Mouse (Mus musculus): ENCODE measurements around the gene Pkn1. TPM values are rescaled to one million over a fixed set of nuclear protein-coding genes. Genes with fewer than 3 reads are reported as not detected.

Pkn1 gene
- polyA plus RNA-seq, 1 experiment from 2014 or later: 15.4 TPM

DNA sequence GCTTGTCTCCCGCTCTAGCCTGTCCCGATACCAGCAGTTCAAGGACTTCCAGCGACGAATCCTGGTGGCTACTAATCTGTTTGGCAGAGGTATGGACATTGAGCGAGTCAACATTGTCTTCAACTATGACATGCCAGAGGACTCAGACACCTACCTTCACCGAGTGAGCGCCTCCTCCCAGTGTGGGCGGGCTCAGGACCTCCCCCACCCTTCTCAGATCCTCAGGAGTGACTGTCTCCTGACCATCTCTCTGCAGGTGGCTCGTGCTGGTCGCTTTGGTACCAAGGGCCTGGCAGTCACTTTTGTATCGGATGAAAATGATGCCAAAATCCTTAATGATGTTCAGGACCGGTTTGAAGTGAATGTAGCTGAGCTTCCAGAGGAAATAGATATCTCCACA, 23.7 kb upstream of the Pkn1 start:
- Histone ChIP-seq H3K4me2 (no peak overlapping the region), H3K9ac (no peak overlapping the region), H3K4me1 (replicated peaks) (peaks cover 3% of the 10 kb centered on the region; the same call in 1 of the 2 replicates), H3K27ac (no peak overlapping the region), H3K27me3 (no peaks in the 10 kb centered on the region), H3K9me3 (replicated peaks) (no peaks in the 10 kb centered on the region), H3K36me3 (peaks cover 66% of the 10 kb centered on the region), H3K4me3 (no peak overlapping the region)
- WGBS: 86% methylated on average over 12 of the region's 12 CpGs
- ATAC-seq (replicated peaks; ENCODE audit: insufficient number of reproducible peaks, insufficient read depth, low FRiP score, low read depth): no peak

DNA sequence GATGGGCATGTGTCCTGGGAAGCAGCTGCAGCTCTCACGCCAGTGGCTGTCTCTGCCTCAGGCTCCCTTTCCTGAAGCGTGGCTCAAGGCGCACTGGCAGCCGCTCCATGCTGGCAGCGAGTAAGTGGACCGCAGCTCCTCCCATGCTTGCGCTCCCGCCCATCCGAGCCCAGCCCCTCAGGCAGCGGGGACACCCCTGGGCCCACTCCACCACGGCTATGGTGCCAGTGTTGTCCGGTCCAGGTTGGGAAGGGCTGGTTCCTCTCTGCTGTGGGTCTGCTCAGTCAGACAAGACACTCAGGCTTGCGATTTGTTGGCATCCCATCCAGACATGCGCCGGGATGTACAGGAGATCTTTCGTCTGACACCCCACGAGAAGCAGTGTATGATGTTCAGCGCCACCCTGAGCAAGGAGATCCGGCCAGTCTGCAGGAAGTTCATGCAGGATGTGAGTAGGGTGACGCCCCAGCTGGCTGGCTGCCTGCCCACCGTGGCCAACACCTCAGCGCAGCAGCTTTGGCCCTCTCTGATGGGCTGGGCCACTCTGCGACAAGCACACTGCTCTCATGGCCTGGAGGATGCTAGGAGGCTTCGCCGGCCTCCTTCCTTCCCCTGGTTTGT, 22.5 kb upstream of the Pkn1 start:
- H3K9ac ChIP-seq: no peak overlapping the region
- H3K27me3 ChIP-seq: no peaks in the 10 kb centered on the region
- H3K4me2 ChIP-seq: no peak overlapping the region
- H3K9me3 ChIP-seq (replicated peaks): no peaks in the 10 kb centered on the region
- peaks cover 13% of the 10 kb centered on the region for H3K4me1 ChIP-seq (replicated peaks)
- H3K36me3 ChIP-seq: peaks cover 65% of the 10 kb centered on the region
- WGBS: 78% methylated on average over 25 of the region's 25 CpGs
- no peak overlapping the region for H3K27ac ChIP-seq
- no peak overlapping the region for H3K4me3 ChIP-seq
- 0 out of 2 replicates have a peak, but pooled peaks have one; percentile 14 for ATAC-seq (replicated peaks; ENCODE audit: insufficient number of reproducible peaks, insufficient read depth, low FRiP score, low read depth)

DNA sequence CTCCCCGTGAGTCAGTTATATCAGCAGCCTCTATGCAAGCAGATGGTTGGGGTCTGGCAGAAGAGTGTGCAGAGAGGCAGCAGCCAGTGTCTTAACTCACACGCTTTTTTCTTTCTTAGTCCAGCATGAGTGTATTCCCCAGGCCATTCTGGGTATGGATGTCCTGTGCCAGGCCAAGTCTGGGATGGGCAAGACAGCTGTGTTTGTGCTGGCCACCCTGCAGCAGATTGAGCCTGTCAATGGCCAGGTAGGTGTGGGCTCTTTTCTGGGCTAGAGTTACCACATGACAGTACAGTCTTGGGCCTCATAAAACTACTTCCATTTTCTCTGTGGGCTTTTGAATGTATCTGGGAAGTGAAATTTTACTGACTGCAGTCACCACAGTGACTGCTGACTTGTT, 20.7 kb upstream of the Pkn1 start:
- no peaks in the 10 kb centered on the region for H3K27me3 ChIP-seq
- no peak for ATAC-seq (replicated peaks; ENCODE audit: insufficient number of reproducible peaks, insufficient read depth, low FRiP score, low read depth)
- 89% methylated on average over 2 of the region's 2 CpGs for WGBS
- no peak overlapping the region for H3K27ac ChIP-seq
- H3K36me3 ChIP-seq: peaks cover 51% of the 10 kb centered on the region
- no peaks in the 10 kb centered on the region for H3K9me3 ChIP-seq (replicated peaks)
- peaks cover 22% of the 10 kb centered on the region for H3K4me1 ChIP-seq (replicated peaks)
- no peak overlapping the region for H3K4me3 ChIP-seq
- no peak overlapping the region for H3K9ac ChIP-seq
- no peak overlapping the region for H3K4me2 ChIP-seq

DNA sequence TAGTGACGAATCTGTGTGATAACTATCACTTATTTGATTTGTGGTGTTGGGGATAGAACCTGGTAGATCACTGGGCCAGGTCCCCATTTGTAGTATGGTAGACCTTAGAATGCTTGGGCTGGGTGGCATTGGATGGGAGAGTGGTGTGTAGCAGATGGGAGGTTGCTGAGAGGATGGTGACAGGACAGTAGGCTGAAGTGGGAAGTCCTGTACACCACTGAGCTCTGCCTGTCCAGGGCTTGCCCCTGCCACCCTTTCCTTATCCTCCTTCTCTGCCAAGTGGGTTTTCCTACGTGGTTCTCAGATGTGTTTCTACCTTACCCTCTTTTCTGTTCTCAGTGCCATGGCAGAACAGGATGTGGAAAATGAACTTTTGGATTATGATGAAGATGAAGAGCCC, 20.1 kb upstream of the Pkn1 start:
- Histone ChIP-seq H3K36me3 (peaks cover 45% of the 10 kb centered on the region), H3K4me3 (no peak overlapping the region), H3K4me2 (no peak overlapping the region), H3K9me3 (replicated peaks) (no peaks in the 10 kb centered on the region), H3K27ac (no peak overlapping the region), H3K27me3 (no peaks in the 10 kb centered on the region), H3K9ac (no peak overlapping the region), H3K4me1 (replicated peaks) (peaks cover 21% of the 10 kb centered on the region)
- no peak for ATAC-seq (replicated peaks; ENCODE audit: insufficient number of reproducible peaks, insufficient read depth, low FRiP score, low read depth)
- 75% methylated on average over 2 of the region's 2 CpGs for WGBS

DNA sequence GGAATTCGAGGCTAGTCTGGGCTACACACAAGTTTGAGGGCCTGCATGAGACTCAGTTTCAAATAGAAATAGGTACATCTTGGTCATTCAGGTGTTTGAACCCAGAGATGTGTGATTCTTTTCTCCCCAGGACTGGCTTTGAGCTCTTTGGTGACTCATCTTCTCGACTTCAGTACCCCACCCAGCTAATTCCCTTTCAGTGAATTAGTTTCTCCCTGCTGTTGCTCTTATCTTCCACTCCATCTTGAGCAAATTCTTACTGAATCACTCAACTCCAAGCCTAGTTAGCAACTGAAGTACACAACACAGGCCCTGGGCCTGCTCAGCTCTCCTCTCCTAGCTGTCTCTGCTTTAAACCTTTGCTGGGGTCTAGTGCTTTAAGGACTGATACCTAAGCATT, 17.6 kb upstream of the Pkn1 start:
- Histone ChIP-seq H3K4me3 (peak overlapping the region; percentile 93), H3K27ac (no peak overlapping the region), H3K4me2 (peak overlapping the region; percentile 82), H3K9ac (peak overlapping the region; percentile 86; the same call in 1 of the 2 replicates), H3K4me1 (replicated peaks) (peaks cover 21% of the 10 kb centered on the region), H3K27me3 (no peaks in the 10 kb centered on the region), H3K9me3 (replicated peaks) (no peaks in the 10 kb centered on the region), H3K36me3 (peaks cover 20% of the 10 kb centered on the region)
- ATAC-seq (replicated peaks; ENCODE audit: insufficient number of reproducible peaks, insufficient read depth, low FRiP score, low read depth): no peak
- 48% methylated on average over 2 of the region's 2 CpGs for WGBS

DNA sequence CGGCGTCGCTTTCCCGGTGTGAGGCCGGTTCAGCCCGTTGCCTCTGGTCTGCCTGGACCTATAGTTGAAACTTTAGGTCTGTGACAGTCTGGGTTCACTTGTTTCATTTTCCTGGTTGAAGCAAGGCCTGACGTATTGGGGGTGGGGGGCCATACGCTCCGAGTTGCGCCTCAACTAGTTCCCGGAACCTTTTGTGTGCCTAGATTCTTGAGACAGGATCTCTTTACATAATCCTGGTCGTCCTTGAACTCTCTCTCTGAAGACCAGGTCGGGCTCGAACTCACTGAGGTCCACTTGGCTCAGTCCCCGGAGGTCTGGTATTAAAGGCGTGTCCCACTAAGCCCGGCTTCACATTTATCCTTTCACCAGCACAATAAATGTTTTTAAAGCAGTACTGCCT, 16.8 kb upstream of the Pkn1 start:
- H3K27me3 ChIP-seq: no peaks in the 10 kb centered on the region
- under 1% methylated on average over 17 of the region's 17 CpGs for WGBS
- H3K4me3 ChIP-seq: peak overlapping the region; percentile 93
- peaks cover 21% of the 10 kb centered on the region for H3K4me1 ChIP-seq (replicated peaks)
- peak overlapping the region; percentile 82 for H3K4me2 ChIP-seq
- no peaks in the 10 kb centered on the region for H3K9me3 ChIP-seq (replicated peaks)
- peak overlapping the region; percentile 86 for H3K9ac ChIP-seq
- H3K27ac ChIP-seq: peak overlapping the region; percentile 94
- ATAC-seq (replicated peaks; ENCODE audit: insufficient number of reproducible peaks, insufficient read depth, low FRiP score, low read depth): no peak
- peaks cover 12% of the 10 kb centered on the region for H3K36me3 ChIP-seq

DNA sequence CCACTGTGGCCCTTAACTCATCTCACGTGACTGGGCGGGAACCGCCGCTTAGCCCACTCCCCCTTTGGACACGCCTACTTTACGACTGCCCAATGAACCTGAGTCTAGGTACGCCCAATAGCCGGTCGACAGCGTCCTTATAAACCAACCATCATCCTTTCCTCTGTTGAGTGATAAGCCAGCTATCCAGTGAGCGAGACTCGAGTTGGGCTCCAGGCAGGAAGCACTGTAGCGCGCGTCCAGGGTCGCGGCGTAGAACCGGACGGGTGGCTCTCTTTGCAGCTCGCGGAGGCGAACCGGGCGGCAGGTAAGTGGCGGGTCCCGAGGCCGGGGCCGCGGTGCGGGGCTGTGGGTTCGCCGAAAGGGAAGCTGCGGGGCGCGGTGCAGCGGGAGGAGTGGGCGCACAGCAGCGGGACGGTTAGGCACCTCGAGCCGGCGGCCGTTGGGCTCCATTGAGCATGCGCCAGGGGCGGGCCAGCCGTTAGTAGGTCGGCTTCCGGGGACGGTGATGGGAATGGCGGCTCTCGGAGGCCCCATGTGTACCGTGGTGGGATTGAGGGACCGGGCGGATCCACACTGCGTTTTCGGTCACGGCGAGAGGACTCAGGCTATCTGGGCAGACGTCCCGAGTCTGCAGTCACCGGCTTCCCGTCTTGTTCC, 16.2 kb upstream of the Pkn1 start, which contains the start of gene Ddx39:
TSS of gene Ddx39 (plus strand) at position 147 of the 660 bp plus-strand sequence.
- under 1% methylated on average over 63 of the region's 63 CpGs for WGBS

DNA sequence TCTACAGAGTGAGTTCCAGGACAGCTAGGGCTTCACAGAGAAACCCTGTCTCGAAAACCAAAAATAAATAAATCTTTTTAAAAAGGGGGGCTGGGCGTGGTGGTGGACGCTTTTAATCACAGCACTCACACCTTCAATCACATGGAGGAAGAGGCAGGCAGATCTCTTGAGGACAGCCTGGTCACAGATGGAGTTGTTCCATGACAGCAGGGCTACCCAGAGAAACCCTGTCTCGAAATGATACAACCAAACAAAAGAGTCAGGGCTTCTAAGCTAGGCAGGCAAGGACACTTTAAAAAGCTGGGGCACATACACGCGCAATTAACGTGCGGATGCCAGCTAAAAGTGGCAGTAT, 15.7 kb upstream of the Pkn1 start:
- H3K9me3 ChIP-seq (replicated peaks): no peaks in the 10 kb centered on the region
- H3K27ac ChIP-seq: peak overlapping the region; percentile 74
- H3K9ac ChIP-seq: 0 out of 2 replicates have a peak overlapping the region, but pooled peaks have one; percentile 28
- no peak for ATAC-seq (replicated peaks; ENCODE audit: insufficient number of reproducible peaks, insufficient read depth, low FRiP score, low read depth)
- peaks cover 21% of the 10 kb centered on the region for H3K4me1 ChIP-seq (replicated peaks)
- H3K4me2 ChIP-seq: peak overlapping the region; percentile 61
- H3K36me3 ChIP-seq: peaks cover 1% of the 10 kb centered on the region; the same call in 1 of the 2 replicates
- peak overlapping the region; percentile 93 for H3K4me3 ChIP-seq
- no peaks in the 10 kb centered on the region for H3K27me3 ChIP-seq
- 13% methylated on average over 8 of the region's 8 CpGs for whole genome bisulfite sequencing

More for the DNA sequence above, 16.2 kb upstream of the Pkn1 start, which contains the start of gene Ddx39:
- H3K4me2 ChIP-seq: peak within 1 kb of the TSS; percentile 82
- peak within 1 kb of the TSS; percentile 94 for H3K27ac ChIP-seq
- H3K36me3 ChIP-seq: peaks cover 6% of the 10 kb centered on the region
- peak within 1 kb of the TSS; percentile 86 for H3K9ac ChIP-seq
- H3K4me3 ChIP-seq: peak within 1 kb of the TSS; percentile 93
- peaks cover 21% of the 10 kb centered on the region for H3K4me1 ChIP-seq (replicated peaks)
- peak; percentile 99 for ATAC-seq (replicated peaks; ENCODE audit: insufficient number of reproducible peaks, insufficient read depth, low FRiP score, low read depth)
- H3K27me3 ChIP-seq: no peaks in the 10 kb centered on the region
- no peaks in the 10 kb centered on the region for H3K9me3 ChIP-seq (replicated peaks)

DNA sequence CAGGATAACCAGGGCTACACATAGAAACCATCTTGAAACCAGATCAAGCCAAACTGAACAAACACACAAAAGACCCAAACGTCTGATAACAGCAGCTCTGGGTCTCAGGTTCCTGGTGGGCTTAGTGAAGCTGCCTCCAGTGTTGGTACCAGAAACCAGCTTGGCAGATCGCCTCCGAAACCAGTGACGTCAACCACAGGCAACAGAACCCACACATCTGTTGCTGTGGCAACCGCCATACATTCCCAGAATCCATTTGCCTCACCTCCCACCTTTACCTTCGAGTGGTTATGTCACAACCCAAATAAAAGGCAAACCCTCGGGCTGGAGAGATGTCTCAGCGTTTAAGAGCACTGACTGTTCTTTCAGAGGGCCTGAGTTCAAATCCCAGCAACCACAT, 8.6 kb upstream of the Pkn1 start:
- 74% methylated on average over 8 of the region's 8 CpGs for WGBS

DNA sequence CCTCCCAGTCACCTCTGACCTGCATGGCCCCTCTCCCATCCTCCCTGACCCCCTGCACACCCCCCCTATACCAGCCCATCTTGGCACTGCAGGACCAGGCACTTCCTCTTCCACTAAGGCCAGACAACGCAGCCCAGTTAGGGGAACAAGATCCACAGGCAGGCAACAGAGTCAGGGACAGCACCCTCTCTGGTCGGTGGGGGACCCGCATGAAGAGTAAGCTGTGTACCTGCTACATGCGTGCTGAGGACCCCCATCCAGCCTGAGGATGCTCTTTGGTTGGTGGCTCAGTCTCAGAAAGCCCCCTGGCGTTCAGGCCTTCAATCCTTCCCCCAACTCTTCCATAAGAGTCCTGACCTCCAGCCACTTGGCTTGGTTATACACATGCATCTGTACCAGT, 7.4 kb upstream of the Pkn1 start:
- H3K4me3 ChIP-seq: no peak overlapping the region
- no peak for ATAC-seq (replicated peaks; ENCODE audit: insufficient number of reproducible peaks, insufficient read depth, low FRiP score, low read depth)
- H3K4me2 ChIP-seq: no peak overlapping the region
- H3K27me3 ChIP-seq: no peaks in the 10 kb centered on the region
- no peaks in the 10 kb centered on the region for H3K9me3 ChIP-seq (replicated peaks)
- H3K9ac ChIP-seq: no peak overlapping the region
- H3K36me3 ChIP-seq: no peaks in the 10 kb centered on the region
- no peak overlapping the region for H3K27ac ChIP-seq
- 64% methylated on average over 5 of the region's 5 CpGs for WGBS
- no peaks in the 10 kb centered on the region for H3K4me1 ChIP-seq (replicated peaks)

More for the DNA sequence above, 8.6 kb upstream of the Pkn1 start:
- Histone ChIP-seq H3K9me3 (replicated peaks) (no peaks in the 10 kb centered on the region), H3K4me1 (replicated peaks) (no peaks in the 10 kb centered on the region), H3K27ac (no peak overlapping the region), H3K4me3 (no peak overlapping the region), H3K36me3 (no peaks in the 10 kb centered on the region), H3K4me2 (no peak overlapping the region), H3K27me3 (no peaks in the 10 kb centered on the region), H3K9ac (no peak overlapping the region)
- ATAC-seq (replicated peaks; ENCODE audit: insufficient number of reproducible peaks, insufficient read depth, low FRiP score, low read depth): no peak

DNA sequence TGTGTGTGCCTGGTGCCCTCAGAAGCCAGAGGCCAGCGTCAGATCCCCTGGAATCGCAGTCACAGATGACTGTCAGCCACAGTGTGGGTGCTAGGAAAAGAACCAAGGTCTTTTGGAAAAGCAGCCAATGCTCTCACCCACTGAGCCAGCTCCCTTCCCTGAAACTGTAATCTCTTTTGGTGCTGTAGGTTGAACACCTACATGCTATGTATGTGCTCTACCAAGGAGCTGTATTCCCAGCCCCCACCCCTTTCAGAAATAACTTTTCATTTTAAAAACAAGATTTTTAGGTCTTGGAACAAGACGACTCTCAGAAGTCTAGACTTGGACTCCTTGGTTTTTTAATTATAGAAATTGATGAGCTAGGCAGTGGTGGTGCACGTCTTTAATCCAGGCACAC, 4.4 kb upstream of the Pkn1 start:
- no peak for ATAC-seq (replicated peaks; ENCODE audit: insufficient number of reproducible peaks, insufficient read depth, low FRiP score, low read depth)
- Histone ChIP-seq H3K27me3 (no peaks in the 10 kb centered on the region), H3K4me2 (no peak overlapping the region), H3K36me3 (no peaks in the 10 kb centered on the region), H3K27ac (no peak overlapping the region), H3K4me1 (replicated peaks) (peaks cover 20% of the 10 kb centered on the region), H3K9ac (no peak overlapping the region), H3K4me3 (no peak overlapping the region), H3K9me3 (replicated peaks) (no peaks in the 10 kb centered on the region)
- 80% methylated on average over 4 of the region's 4 CpGs for WGBS

All from heart, embryonic 15.5 days (tissue).